Mouse (Mus musculus) T-helper 17 cell (primary cell): ENCODE data around the gene Vmn2r28.
"Not testable (repeated sequence)": the region's sequence is repeated elsewhere in the genome, so short reads cannot be mapped to it uniquely, and the experiment has no call there.

Experiments
- in situ Hi-C, 2 experiments: fragments of 300-600 bp; cut with MboI, MseI; formaldehyde crosslinking; loops; 1 replicate in 1 of 2; 2 replicates in 1 of 2; pipeline ENCODE4 v1.15.1; 2025; ENCODE audit warnings: high pct_unique_total_duplicates in 2 of 2

Vmn2r28 gene

GRCm38 (mm10) chr7:5493856-5494255 is at the start of gene Vmn2r28:
Gene Vmn2r28, minus strand, starts transcription at chr7:5493956.
- in situ Hi-C loops, result not testable (repeated sequence)

- in situ Hi-C loops, result loop anchor here in 1 of 2 experiments (10.0 kb wide), 1 partner anchor 126 kb away; the partner anchor contains the start of gene Vmn1r58
These were observed 47.1 kb upstream of the Vmn2r28 start for GRCm38 (mm10) chr7:5540770-5541436.

GRCm38 (mm10) chr7:5456674-5457073 is 37.1 kb downstream of the Vmn2r28 start, which contains the start of gene Vmn1r59:
Gene Vmn1r59, minus strand, starts transcription at chr7:5456774.
- in situ Hi-C loops, result no loop called here

- in situ Hi-C loops, result not testable (repeated sequence)
These were observed 39.7 kb downstream of the Vmn2r28 start for GRCm38 (mm10) chr7:5454011-5454410.

- in situ Hi-C loops, result no loop called here
These were observed 45.1 kb downstream of the Vmn2r28 start for GRCm38 (mm10) chr7:5448627-5449026.
